Mouse (Mus musculus) neural tube, embryonic 14.5 days (tissue): ENCODE results near the gene Ap2b1. TPM values are rescaled to one million over a fixed set of nuclear protein-coding genes. Genes with fewer than 3 reads are reported as not detected.

Experiments
- ATAC-seq: fragments of 200-750 bp; cut with Nextera tagmentation; 2 replicates; pipeline ENCODE4 v1.8.0; 2017; ENCODE audit warnings: low read depth, mild to moderate bottlenecking, moderate TSS enrichment, moderate library complexity
- H3K27ac ChIP-seq: fragments of 300-500 bp; sonication (generic); 2 replicates; pipeline ENCODE4 v1.5.1; 2014; ENCODE audit warnings: low read depth, mild to moderate bottlenecking, control low read depth, low read length, moderate library complexity, mixed read lengths
- H3K27me3 ChIP-seq: fragments of 300-500 bp; sonication (generic); 2 replicates; pipeline ENCODE4 v1.6.1; 2014; ENCODE audit warnings: low read length; ENCODE audit not compliant: control insufficient read depth, insufficient read depth
- H3K36me3 ChIP-seq: fragments of 300-500 bp; sonication (generic); 2 replicates; pipeline ENCODE4 v1.6.1; 2014; ENCODE audit warnings: low read length, mixed read lengths; ENCODE audit not compliant: control insufficient read depth, insufficient read depth
- H3K4me1 ChIP-seq: fragments of 300-500 bp; sonication (generic); 2 replicates; pipeline ENCODE4 v1.6.1; 2014; ENCODE audit warnings: low read length; ENCODE audit not compliant: control insufficient read depth, insufficient read depth
- H3K4me2 ChIP-seq: fragments of 300-500 bp; sonication (generic); 2 replicates; pipeline ENCODE4 v1.6.1; 2014; ENCODE audit warnings: mild to moderate bottlenecking, low read depth, low read length, control low read depth
- H3K4me3 ChIP-seq: fragments of 300-500 bp; sonication (generic); 2 replicates; pipeline ENCODE4 v1.5.1; 2014; ENCODE audit warnings: low read depth, low read length, control low read depth, mixed read lengths
- H3K9ac ChIP-seq: fragments of 300-500 bp; sonication (generic); replicated peaks from 2 replicates; pipeline ENCODE4 v1.6.1; 2014; ENCODE audit warnings: low read depth, mild to moderate bottlenecking, control low read depth, low read length, mixed read lengths
- H3K9me3 ChIP-seq: fragments of 300-500 bp; sonication (generic); 2 replicates; pipeline ENCODE4 v1.6.1; 2016; ENCODE audit warnings: low read length; ENCODE audit not compliant: control insufficient read depth
- WGBS: fragments of 180-500 bp; shearing (Covaris S2); extraction: QIAGEN DNeasy Blood & Tissue Kit; methylation state at CpG from one replicate; pipeline ENCODE4 v1.1.7; 2014; 5-methylcytosine and 5-hydroxymethylcytosine counted together
- polyA plus RNA-seq: library from polyadenylated mRNA; unstranded; fragments of >200 nt; fragmentation: Nextera tagmentation; extraction: Ambion mirVana; gene quantifications from 2 replicates; pipeline ENCODE4 v1.2.1, GENCODE M21; 2014

Ap2b1 gene
- polyA plus RNA-seq, 1 experiment from 2014 or later = 155 TPM

DNA sequence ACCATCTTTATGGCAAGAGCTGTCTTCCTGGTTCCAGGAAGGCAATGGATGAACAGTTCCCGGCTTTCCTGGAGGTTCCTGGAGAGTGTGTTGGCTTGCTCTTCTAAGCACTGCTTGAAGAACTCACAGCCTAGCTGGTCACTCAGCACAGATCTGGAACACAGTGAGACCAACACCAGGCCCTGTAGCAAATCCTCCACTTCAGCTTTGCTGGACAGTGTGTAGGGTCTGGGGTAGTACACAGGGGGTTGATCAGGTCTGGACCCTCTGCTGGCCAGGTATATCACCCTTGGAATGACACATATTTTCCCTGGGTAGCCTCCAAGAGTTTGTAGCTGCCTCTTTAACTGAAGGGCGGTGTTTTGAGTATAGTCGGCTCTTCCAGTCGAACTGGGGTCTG is 19.8 kb upstream of the Ap2b1 start:
- Histone ChIP-seq H3K9me3 (no peaks in the 10 kb centered on the region), H3K4me2 (no peak overlapping the region), H3K4me1 (no peaks in the 10 kb centered on the region), H3K27ac (no peak overlapping the region), H3K9ac (no peak overlapping the region), H3K27me3 (no peaks in the 10 kb centered on the region), H3K4me3 (no peak overlapping the region), H3K36me3 (no peaks in the 10 kb centered on the region)
- ATAC-seq = no peak
- WGBS = 87% methylated on average over 4 of the region's 4 CpGs

DNA sequence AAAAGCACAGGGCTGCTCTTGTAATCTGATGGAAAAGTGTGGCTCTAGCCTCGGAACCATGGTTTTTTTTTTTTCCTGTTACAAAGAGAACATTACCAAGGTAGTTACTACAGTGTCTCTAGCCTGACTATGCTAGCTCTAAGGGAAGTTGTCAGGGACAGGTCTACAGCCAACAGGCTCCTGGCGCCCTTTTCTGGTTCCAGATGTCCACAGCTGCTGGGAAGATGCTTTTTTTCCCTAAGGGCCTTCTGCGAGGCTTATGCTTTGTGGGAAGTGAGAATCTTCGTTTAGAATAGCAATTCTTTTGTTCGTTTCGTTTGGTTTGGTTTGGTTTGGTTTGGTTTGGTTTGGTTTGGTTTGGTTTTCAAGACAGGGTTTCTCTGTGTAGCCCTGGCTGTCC is 19.1 kb upstream of the Ap2b1 start:
- Histone ChIP-seq H3K4me3 (no peak overlapping the region), H3K27me3 (no peaks in the 10 kb centered on the region), H3K4me1 (no peaks in the 10 kb centered on the region), H3K27ac (no peak overlapping the region), H3K9me3 (no peaks in the 10 kb centered on the region), H3K36me3 (no peaks in the 10 kb centered on the region), H3K4me2 (no peak overlapping the region), H3K9ac (no peak overlapping the region)
- no peak for ATAC-seq
- 88% methylated on average over 6 of the region's 6 CpGs for WGBS

DNA sequence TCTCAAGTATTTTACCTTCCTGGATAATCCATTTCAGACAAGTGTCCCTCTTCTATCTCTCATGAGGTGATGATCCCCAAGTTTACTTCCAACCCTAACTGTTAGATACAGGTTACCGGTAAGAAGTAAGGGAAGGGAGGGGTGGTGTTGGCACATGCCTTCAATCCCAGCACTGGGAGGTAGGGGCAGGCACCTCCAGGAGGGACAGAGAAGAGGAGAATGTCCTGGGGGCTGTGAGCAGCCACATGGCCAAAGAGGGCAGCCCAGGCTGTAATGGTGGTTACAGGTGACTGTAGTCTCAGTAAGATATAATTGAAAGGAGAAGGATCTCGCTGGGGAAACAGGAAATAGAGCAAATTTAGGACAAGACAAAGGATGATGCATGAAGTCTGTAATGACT is 16.7 kb upstream of the Ap2b1 start:
- H3K9ac ChIP-seq = no peak overlapping the region
- no peaks in the 10 kb centered on the region for H3K27me3 ChIP-seq
- H3K4me3 ChIP-seq = no peak overlapping the region
- no peaks in the 10 kb centered on the region for H3K4me1 ChIP-seq
- H3K36me3 ChIP-seq = no peaks in the 10 kb centered on the region
- H3K27ac ChIP-seq = no peak overlapping the region
- H3K4me2 ChIP-seq = no peak overlapping the region
- WGBS = 56% methylated on average over 2 of the region's 2 CpGs
- no peaks in the 10 kb centered on the region for H3K9me3 ChIP-seq
- ATAC-seq = no peak

DNA sequence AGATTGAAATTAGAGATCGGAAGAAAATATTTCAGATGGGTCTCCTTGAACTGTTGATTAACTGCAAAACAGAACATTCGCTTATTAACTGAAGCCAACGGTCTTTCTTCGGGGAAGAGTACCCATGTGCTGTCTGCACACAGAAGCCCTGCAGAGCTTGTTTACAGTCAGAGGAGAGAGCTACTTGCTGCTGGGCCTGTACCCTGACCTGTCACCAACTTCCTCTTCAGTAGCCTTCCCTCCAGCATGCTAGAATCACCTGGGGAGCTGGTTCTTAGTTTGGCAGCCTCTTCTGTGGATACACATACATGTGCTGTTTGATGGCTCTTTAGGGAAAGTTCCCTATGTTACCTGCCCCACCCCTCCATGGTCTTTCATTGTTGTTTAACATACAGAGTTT is 13.2 kb upstream of the Ap2b1 start:
- 93% methylated on average over 4 of the region's 4 CpGs for WGBS
- H3K36me3 ChIP-seq = no peaks in the 10 kb centered on the region
- 0 out of 2 replicates have a peak, but pooled peaks cover 2% of the 10 kb centered on the region for H3K4me1 ChIP-seq
- H3K27me3 ChIP-seq = no peaks in the 10 kb centered on the region
- H3K27ac ChIP-seq = no peak overlapping the region
- ATAC-seq = no peak
- H3K9ac ChIP-seq = no peak overlapping the region
- H3K4me2 ChIP-seq = no peak overlapping the region
- H3K4me3 ChIP-seq = no peak overlapping the region
- H3K9me3 ChIP-seq = no peaks in the 10 kb centered on the region

DNA sequence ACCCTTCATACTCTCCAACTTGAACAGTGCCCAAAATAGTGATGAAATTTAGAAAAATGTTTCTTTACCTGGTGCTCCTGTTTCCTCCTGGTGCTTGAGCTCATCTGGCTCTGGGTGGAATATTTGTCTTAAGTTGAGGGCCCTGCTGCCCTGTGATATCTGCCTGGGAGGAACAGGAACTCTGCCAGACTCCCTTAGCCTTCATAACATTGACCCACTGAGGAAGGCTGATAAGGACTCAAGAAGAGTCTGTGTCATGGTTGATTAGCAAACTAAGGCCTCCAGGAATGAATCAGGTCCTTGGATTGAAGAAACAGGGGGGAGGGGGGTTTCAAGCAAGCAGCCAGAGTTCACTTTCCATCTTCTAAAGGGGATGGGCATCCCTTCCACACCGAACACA is 12.3 kb upstream of the Ap2b1 start, which contains the start of gene Slfn14:
TSS of gene Slfn14 (minus strand) at position 161 of the 400 bp plus-strand sequence.
- no peak within 1 kb of the TSS for H3K9ac ChIP-seq
- ATAC-seq = no peak
- no peak within 1 kb of the TSS for H3K27ac ChIP-seq
- no peaks in the 10 kb centered on the region for H3K27me3 ChIP-seq
- H3K4me1 ChIP-seq = 0 out of 2 replicates have a peak, but pooled peaks cover 6% of the 10 kb centered on the region
- no peaks in the 10 kb centered on the region for H3K9me3 ChIP-seq
- H3K36me3 ChIP-seq = no peaks in the 10 kb centered on the region
- H3K4me3 ChIP-seq = no peak within 1 kb of the TSS
- H3K4me2 ChIP-seq = no peak within 1 kb of the TSS
- WGBS = 80% methylated on average over 1 of the region's 1 CpGs

DNA sequence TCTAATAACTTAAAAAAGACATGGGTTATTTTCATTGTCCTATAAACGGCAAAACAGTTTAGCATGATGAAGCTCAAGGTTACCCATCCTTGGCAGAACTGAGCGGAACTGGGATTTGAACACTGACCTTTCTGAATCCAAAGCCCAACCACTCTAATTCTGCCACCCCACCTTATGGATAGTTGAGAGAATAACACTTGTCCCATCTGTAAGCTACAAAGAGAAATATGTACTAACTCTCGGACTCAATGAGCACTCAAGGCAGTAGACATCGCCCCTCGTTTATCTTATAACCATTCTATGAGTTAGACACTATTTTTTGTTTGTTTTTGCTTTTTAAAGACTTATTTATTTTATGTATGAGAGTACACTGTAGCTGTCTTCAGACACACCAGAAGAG is 9.8 kb upstream of the Ap2b1 start:
- Histone ChIP-seq H3K27me3 (no peaks in the 10 kb centered on the region), H3K9me3 (no peaks in the 10 kb centered on the region), H3K36me3 (no peaks in the 10 kb centered on the region), H3K4me1 (peaks cover 17% of the 10 kb centered on the region), H3K9ac (no peak overlapping the region), H3K4me3 (no peak overlapping the region), H3K27ac (no peak overlapping the region), H3K4me2 (no peak overlapping the region)
- ATAC-seq = no peak
- WGBS = 97% methylated on average over 5 of the region's 5 CpGs

DNA sequence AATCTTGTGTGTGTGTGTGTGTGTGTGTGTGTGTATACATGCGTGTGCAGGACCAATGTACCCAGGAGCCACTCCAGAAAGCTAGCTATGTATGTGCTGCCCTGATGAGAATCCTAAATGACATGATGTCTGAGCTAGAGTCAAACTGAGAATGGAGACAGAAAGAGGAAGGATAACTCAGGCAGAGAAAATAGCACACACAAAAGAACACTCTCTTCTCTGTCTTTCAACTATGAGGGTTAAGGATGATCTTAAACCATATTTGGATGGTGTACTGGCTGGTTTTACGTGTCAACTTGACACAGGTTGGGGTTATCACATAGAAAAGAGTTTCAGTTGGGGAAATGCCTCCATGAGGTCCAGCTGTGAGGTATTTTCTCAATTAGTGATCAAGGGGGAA is 9.2 kb upstream of the Ap2b1 start:
- Histone ChIP-seq H3K4me3 (no peak overlapping the region), H3K9ac (no peak overlapping the region), H3K27me3 (no peaks in the 10 kb centered on the region), H3K9me3 (no peaks in the 10 kb centered on the region), H3K4me1 (peaks cover 17% of the 10 kb centered on the region), H3K36me3 (no peaks in the 10 kb centered on the region), H3K27ac (no peak overlapping the region), H3K4me2 (no peak overlapping the region)
- WGBS = 92% methylated on average over 2 of the region's 2 CpGs
- ATAC-seq = no peak

DNA sequence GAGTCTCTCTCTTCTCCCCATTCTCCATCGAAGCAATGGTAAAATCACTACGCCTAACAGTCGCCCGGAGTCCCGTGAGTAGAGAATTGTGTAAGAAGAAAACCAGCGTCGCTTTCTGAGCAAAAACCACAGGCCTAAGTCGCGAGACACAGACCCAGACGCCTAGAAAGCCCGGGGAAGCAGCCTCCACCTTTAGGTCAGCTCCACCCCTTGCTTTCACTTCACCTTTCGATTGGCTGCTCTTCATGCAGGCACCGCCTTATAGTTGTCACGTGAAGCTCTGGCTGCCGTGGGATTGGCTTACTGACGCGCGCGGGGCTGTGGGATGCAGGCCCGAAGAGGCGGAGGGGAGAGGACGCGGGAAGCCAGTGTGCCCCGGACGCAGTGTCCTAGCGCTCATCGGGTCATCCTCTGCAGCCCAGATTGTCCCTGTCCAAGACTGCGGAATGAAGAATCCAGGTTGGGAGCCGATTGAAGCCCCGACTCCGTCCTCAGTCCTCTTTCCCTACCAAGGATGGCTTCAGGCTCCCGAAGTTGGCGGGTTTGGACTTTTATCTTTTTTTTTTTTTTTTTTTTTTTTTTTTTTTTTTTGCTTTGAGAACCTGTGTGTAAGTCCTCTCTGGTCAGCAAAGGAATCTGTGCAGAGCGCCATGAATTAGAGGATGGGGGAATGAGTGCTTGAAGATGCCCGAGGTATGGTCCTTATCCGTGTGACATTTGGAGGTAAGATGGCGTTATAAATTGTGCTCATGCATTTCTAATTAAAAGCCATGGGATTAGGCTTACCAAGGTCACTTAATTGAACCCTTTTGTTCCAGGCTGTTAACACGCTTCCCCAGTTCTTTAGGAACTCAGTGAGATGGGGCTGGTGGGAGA is 7.2 kb upstream of the Ap2b1 start:
- H3K4me3 ChIP-seq = peak overlapping the region; percentile 61
- H3K27me3 ChIP-seq = no peaks in the 10 kb centered on the region
- H3K36me3 ChIP-seq = peaks cover 6% of the 10 kb centered on the region; the same call in 1 of the 2 replicates
- peak overlapping the region; percentile 55 for H3K4me2 ChIP-seq
- H3K27ac ChIP-seq = peak overlapping the region; percentile 69
- WGBS = under 1% methylated on average over 38 of the region's 38 CpGs
- no peaks in the 10 kb centered on the region for H3K9me3 ChIP-seq
- ATAC-seq = peak; percentile 100
- peak overlapping the region; percentile 63 for H3K9ac ChIP-seq
- peaks cover 17% of the 10 kb centered on the region for H3K4me1 ChIP-seq

DNA sequence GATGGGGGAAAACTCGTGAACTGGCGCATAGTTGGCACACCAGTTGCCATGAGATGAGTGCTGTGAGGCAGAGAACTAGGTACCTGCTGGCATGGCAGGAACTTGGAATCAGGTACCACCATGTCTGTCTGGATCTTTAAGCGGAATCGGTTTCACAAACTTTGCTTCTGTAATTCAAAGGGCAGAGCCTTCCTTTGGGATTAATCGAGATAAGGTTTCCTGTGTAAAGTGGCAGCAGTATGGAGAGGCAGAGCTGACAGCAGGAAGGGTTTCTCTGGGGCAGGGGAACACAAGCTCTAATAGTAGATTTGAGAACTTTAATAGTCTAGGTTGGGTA is 6.6 kb upstream of the Ap2b1 start:
- Histone ChIP-seq H3K9ac (peak overlapping the region; percentile 47), H3K27me3 (no peaks in the 10 kb centered on the region), H3K4me2 (peak overlapping the region; percentile 55), H3K9me3 (no peaks in the 10 kb centered on the region), H3K36me3 (peaks cover 6% of the 10 kb centered on the region; the same call in 1 of the 2 replicates), H3K4me3 (peak overlapping the region; percentile 61), H3K4me1 (peaks cover 19% of the 10 kb centered on the region), H3K27ac (no peak overlapping the region)
- 0 out of 2 replicates have a peak, but pooled peaks have one; percentile 15 for ATAC-seq
- 3% methylated on average over 5 of the region's 5 CpGs for WGBS
